Mouse (Mus musculus) heart, adult 11 months (tissue): ENCODE measurements at regions not wholly inside any gene's neighbourhood (a gene's known extent, or its start where the extent isn't known, plus 50 kb on each side); places are given as distances from the start of the nearest gene placed in this dataset.
A peak's percentile ranks its signal among the peaks of the same experiment; 100 is the strongest.

Source experiments
- DNase-seq: peaks from one replicate; pipeline ENCODE4 v3.0.0; 2022

DNA sequence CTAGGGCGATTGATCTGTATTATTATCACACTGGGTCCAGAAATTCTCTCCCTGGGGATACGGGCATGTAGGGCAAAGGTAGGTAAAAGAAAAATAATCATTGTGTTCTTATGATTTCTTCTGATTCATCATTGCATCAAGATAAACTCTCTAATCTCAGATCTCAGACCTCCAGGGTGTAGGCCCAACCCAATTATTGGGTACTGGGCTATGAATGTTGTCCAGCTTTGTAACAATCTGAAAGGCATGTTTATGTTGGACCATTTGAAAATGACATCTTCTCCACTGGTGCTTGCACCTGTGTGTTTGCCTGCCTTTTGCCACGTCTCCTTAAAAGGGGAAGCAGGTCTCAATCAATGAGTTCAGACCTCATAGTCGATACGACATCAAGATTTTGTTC lies 95.4 kb upstream of the Egr2 start:
- no peak for DNase-seq

DNA sequence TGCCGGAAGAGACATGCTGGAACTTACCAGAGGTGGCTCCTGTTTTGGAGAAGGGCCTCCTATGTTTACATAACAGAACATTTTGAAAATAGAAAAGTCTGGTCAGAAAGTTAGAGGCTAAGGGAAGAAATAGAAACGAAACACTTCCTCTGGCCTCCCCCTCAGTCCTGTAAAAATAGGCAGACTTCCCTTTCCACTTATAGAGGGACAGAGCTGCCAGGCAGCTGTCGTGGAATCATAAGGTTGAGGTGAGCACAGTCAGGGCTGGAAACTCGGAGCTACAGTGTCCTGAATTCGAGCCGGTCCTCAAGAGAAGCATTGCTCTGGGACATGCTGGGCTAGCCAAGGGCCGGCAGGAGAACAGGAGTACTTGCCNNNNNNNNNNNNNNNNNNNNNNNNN lies 94.0 kb upstream of the Egr2 start:
- DNase-seq, result no peak

DNA sequence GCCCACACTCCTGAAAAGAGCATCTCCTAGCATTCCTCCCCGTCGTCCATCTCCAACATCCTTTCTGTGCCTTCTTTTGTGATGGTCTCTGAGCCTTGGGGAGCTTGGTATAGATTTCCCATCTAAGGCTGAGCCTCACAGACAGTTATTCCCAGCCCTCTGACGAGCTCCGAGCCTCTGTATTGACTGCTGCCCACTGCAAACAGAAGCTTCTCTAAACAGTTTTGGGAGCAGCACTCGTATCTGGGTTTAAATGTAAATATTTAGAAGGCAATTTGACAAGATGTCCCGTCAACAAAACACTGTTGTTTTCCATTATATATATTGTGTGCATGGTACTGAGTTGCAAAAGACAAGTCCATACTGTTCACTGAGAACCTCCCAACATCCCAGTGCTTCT lies 86.4 kb upstream of the Egr2 start:
- peak; percentile 48 for DNase-seq

DNA sequence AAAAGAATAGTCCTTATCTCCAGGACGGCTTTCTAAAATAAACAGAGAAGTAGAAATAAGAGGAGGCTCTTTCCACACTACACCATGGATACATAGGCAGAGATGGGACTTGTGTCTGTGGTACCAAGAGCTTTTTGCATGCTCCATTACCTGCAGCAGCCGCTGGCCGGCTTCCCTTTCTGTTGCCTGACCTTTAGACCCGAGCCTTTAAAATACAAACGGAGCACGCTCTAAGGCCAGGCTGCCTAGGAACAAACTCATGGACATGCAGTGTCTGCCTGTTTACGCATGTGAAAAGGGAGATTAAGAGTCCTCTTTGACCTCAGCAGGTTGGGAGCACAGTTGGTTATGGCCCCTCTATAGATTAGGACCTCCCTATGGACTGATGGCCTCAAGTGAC lies 81.1 kb upstream of the Egr2 start:
- DNase-seq, result peak; percentile 68

DNA sequence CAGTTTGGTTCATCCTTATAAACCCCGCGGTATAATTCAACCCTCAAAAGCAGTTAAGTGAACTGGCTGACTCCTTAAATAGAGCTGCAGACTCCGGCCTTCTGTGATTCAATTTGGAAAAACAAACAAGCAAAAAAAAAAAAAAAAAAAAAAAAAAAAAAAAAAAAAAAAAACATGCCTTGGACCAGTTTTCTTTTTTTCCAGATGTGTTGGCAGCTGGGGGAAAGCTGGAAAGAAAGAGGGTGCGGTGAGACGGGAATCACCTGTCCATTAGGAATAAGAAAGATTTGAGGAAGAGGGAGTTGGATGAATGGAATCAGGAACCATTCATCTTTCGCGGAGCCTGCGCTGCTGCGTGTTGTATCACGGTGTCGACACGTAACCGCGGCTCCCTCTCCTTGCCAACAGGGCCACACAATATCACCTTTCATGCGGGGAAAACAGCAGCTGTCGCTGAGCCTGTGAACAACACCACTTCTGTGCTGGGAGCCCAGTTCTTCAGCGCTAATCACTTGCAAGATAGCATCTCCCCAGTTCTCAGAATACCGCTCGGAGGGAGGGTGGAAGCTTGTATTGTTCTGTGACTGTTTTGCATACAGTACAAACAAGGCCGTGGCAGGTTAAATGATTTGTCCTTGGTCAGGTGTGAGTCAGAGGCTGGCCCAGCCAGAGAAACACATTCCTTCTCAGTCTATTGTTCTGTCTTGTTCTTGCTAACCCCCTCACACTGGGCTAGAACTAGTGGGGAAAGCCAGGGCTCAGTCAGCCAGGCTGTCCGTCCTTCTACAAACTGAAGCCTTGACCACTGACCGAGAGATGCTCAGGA lies 76.6 kb upstream of the Egr2 start:
- peak; percentile 81 for DNase-seq

DNA sequence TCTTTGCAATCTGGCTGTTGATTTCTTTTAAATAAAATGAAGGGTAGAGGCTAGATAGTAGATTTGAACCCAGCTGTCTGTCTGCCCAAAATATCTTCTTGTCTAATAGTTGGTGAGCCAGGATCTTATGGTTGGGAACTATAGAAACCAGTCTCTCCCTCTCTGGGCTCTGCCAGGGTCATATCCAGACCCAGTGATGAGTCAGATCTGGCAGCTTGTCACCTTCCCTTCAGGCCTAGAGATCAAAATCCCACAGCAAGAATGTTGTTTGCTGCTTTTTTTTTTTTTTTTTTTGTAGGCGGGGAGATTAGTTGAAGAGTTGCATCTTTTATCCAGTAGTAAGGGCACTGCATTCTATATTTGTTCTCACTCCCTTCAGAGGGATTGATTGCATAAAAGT lies 74.0 kb upstream of the Egr2 start:
- no peak for DNase-seq

DNA sequence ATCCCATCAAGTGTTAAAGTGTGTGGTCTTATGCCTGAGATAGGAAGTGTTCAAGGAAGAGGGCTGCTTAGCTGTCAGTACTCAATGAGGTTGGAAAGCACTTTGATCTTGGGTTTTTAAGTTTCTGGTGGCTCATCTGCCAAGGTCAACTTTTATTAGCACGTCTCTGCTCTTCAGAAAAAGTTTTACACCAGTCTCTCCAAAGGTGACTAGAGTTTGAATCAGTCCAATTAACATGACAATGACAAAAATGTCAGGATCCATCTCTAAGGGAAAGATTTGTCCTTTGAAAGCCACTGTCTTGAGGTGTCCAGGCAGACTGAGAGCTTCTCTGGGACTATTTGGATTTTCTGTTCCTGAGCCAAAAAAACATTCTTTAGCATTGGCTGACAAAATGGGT lies 73.4 kb upstream of the Egr2 start:
- peak; percentile 54 for DNase-seq

DNA sequence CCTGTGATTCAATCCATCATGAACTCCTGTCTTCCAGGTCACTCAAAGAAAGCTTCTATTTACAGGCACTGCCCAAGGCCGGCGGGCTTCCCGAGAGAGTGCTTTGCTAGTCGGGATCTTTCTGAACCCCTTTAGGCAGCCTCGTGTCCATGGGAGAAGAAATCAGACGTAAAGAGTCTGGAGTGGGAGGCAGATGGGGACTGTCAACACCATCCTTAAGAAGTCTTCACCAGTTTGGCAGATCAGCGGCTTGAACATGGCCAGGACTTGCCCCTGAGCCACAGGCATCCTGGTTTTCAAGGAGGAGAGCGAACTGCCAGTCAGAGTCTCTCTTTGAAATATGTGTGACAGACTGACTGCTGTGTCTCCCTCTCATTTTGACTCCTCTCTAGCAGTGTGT lies 66.6 kb upstream of the Egr2 start:
- no peak for DNase-seq

DNA sequence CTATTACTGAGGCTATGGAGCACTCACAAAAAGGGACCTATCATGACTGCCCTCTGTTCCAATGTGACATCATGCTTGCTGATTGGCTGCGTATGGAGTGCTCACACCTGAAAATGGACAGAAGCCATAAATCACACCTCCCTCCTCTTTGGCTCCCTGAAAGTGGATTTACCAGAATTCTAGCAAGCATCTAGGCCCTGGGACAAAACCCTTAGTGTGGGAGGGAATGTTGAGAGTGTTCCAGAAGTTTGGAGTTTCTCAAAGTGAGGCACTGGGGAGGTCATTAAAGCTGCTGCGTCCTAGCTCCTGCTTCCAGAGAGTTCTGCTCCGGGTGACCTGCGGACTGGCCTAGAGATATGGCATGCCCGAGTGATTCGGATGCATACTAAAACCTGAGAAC lies 62.3 kb upstream of the Egr2 start:
- no peak for DNase-seq

DNA sequence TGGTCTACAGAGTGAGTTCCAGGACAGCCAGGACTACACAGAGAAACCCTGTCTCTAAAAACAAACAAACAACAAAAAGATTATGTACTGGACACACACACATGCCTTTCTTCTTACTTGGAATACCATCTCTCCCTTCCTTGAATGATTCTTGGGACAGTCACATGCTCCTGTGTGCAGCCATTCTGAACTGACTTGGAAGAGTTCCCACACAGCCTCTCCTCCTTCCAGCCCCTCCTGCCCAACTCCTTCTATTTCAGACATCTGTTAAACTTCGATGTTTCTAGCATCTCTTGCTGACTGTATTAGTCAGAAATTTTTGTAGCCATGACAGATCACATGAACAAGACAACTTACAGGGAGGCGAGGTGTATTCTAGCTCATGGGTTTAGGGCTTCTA lies 60.9 kb upstream of the Egr2 start:
- DNase-seq, result no peak

DNA sequence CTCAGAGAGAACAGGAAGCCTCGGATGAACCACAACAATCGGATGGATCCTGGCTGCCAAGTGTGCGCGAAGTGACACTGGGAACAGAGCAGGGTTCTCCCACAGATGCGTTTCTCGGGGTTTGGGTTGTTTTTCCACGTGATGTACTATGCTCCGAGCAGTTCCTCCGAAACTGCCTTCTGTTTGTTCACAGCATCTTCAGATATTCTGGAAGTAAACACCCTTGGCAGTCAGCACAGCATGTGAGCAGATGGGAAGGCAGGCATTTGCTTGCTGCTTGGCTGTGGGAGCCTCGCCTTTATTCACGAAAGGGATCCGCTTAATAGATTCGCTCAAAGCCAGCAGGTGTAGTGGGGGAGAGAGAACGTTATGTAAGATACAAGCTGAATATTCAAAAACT lies 53.0 kb upstream of the Egr2 start:
- DNase-seq, result no peak

DNA sequence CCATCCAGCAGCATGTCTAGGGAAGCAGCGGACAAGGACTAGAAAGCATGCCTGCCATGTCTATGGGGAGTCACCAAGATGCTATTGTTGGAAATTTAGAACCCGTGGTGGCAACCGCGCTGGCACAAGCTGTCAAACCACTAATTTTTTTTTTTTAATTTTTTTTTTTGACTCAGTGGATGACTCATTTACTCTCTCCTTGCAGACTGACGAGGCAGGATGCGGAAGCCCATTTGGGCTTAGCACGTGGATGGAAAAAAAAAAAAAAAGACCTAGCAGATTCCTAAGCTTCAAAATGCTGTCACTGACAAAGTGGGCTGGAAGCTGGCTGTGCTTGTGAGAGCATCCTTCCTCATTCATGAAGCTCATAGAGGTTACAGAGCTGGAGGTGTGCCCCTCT lies 51.9 kb upstream of the Egr2 start:
- DNase-seq, result no peak

DNA sequence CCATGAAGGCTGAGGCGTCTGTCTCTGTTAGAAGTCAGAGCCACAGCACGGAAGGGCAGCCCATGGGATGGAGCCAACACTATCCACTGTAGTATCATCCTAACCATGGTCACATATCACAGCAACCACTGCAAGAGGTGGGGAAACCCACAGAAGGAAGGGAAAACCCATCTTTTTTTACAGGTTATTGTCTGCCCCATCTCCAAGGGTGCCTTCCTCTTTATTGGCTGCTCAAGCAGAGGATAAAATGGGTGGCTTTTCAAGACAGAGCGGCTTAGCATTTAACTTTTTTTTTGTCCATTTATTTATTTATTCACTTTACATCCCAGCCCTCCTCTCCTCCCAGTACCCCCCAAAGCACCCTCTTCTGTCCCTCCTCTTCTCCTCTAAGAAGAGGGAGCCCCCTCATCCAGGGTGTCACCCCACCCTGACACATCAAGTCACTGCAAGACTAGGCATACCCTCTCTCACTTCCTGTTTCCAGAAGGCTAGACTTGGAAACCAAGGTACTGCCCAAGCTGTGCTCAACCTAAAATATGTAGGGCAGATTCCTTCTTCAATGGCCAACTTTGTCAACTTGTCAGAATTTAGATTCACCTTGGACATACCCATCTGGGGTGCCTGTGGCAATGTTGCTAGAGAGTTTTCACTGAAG lies 51.1 kb upstream of the Egr2 start:
- DNase-seq, result no peak
